Mouse (Mus musculus) c-Kit-negative CD71-positive TER-119-positive erythroid progenitor cells, embryonic 14.5 days (primary cell): ENCODE measurements around the gene H2-M2.
"Not testable (repeated sequence)": the region's sequence is repeated elsewhere in the genome, so short reads cannot be mapped to it uniquely, and the experiment has no call there.

Experiments
- DNase-seq: peaks from one replicate; pipeline ENCODE4 v3.0.0-alpha.2; 2013; ENCODE audit warnings: low read depth, low spot score

H2-M2 gene

DNA sequence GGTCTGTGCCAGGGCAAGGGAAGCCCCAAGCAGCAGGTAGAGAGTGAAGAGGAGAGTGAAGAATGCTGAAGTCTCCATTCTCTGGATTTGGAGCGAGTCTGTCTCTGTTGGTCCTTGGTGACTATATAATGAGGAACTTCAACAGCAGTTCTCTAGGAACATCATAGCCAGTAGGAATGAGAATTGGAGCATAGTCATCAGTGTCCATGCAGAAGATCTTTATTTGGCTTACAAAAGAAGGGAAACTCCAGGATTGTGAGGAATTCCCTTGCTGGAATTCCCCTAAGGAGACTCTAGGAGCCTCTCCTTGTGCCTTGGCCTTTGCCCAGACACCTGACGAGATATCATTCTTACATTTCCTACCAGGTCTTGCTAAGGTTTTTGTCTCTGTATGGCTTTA, at the start of gene H2-M2:
Gene H2-M2, minus strand, starts transcription at position 101 of the 400 bp plus-strand sequence.
- no peak for DNase-seq

DNA sequence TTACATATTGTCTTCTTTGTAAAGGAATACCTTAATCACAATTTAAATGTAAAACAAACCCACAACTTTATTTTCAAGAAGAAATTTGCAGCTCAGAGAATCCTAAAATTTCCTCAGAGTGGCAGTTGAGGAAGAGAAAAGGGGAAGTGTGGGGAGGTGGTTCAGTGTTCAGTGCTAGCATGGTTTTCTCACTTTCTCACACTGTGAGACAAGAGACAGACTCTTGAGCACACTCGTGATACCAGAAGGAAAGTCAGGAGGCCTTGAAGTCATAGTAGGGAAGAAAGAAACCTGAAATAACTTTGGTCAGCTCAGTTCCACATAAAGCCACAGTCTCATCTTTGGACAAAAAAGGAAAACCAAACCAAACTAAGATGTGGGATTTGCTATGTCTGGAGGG, 42.1 kb upstream of the H2-M2 start:
- DNase-seq = not testable (repeated sequence)

DNA sequence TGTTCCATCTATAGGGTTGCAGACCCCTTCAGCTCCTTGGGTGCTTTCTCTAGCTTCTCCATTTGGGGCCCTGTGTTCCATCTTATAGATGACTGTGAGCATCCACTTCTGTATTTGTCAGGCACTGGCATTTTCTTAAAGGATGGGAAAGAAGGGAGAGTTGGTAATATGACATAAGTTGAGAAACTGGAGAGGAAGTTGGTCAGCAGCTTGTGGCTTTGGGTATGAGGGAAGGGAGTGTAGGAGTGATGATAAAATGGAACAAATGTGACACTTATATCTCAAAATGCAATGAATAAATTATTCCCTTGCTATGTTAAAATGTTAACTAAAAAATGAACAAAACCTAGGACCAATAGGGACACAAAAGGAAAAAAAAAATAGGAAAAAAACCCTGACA, 41.3 kb upstream of the H2-M2 start:
- DNase-seq = not testable (repeated sequence)

DNA sequence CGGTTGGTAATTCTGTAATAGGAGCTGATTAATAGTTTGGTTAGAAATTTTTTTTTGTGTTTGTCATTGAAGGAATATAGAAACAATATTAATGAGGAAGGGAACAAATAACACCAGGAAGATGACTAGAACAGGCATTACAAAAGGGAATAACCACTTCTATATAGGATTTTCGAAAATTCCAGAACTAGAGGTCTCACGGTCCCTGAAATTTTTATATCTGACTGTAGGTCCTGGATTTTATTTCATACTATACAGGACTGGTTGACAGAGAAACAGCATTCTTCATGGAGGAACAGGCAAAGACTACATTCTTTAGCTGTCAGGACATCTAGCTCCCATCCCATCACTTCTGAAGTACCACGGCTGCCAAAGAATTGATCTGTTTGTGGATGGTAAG, 24.4 kb upstream of the H2-M2 start, which contains the start of gene Olfr111:
Gene Olfr111, plus strand, starts transcription at position 301 of the 400 bp plus-strand sequence.
- DNase-seq = no peak

DNA sequence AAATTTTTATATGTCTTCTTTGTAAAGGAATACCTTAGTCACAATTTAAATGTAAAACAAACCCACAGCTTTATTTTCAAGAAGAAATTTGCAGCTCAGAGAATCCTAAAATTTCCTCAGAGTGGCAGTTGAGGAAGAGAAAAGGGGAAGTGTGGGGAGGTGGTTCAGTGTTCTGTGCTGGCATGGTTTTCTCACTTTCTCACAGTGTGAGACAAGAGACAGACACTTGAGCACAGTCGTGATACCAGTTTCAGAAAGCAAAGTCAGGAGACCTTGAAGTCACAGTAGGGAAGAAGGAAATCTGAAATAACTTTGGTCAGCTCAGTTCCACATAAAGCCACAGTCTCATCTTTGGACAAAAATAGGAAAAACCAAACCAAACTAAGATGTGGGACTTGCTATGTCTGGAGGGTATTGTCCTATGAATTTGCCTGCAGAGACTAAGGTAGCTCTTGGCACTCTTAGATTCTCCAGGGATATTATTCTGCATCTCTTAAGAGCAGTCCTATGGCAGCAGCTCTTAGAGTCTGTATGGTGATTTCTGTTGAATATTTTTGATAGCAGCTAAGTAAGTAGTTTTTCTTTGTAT, 8.7 kb upstream of the H2-M2 start, which contains the start of gene Olfr110:
Gene Olfr110, plus strand, starts transcription at position 539 of the 589 bp plus-strand sequence.
- no peak for DNase-seq

DNA sequence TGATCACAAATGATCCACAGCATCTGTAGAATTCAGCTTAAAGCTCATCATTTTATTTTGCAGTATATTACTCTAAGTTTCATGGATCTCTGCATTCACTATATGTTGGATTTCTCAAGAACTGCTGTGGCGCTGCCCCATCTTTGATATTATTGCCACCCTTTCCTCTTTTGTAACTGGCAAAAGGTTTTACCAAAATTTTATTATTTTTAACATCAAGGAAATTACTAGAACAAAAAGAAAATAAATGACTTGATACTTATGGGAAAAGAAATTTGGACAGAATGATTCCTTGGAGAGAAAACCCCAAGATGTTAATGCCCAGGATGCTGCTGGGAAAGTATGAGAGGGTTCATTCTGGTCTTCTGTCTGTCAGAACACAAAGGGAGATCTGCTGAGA, 24.7 kb downstream of the H2-M2 start, which contains the start of gene Olfr109:
Gene Olfr109, plus strand, starts transcription at position 301 of the 400 bp plus-strand sequence.
- no peak for DNase-seq

DNA sequence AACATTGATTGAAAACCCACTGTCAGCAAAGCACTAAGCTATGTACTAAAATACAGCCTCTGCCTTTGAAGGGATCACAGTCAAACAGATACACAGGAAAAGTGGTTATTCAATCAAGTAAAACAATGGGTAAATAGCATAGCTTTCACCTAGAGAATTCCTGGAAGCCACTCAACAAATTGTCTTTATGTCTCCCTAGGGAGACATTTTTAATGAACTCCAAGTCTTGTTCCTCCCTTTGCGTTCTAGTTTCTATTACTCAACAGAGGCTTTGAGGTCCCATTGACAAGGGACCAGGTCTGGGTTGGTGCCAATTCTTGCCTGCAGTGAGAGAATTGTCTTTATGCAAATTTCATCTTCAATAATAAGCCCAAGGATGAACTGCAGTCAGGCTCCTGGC, 38.2 kb downstream of the H2-M2 start, which contains the start of gene Olfr108:
Gene Olfr108, plus strand, starts transcription at position 301 of the 400 bp plus-strand sequence.
- no peak for DNase-seq
